Mouse (Mus musculus) liver, embryonic 14.5 days (tissue): ENCODE data around the gene Kirrel3. TPM values are rescaled to one million over a fixed set of nuclear protein-coding genes. Genes with fewer than 3 reads are reported as not detected.

ENCODE experiments used
- ATAC-seq: fragments of 200-750 bp; cut with Nextera tagmentation; 2 replicates; pipeline ENCODE4 v1.8.0; 2017; ENCODE audit warnings: moderate number of reproducible peaks, mild to moderate bottlenecking, moderate library complexity; ENCODE audit not compliant: insufficient read depth
- DNase-seq, 3 experiments: peaks; one replicate each; pipeline ENCODE4 v3.0.0-alpha.2; 2012 to 2013; ENCODE audit warnings: low read depth in 3 of 3, low spot score in 3 of 3
- H3K27ac ChIP-seq: fragments of 300-500 bp; sonication (generic); 2 replicates; pipeline ENCODE4 v1.5.1; 2014; ENCODE audit warnings: moderate library complexity, mild to moderate bottlenecking, control low read depth, inconsistent platforms
- H3K27me3 ChIP-seq: fragments of 300-500 bp; sonication (generic); 2 replicates; pipeline ENCODE4 v1.6.1; 2014; ENCODE audit warnings: mild to moderate bottlenecking, low read length, moderate library complexity; ENCODE audit not compliant: control insufficient read depth, insufficient read depth
- H3K36me3 ChIP-seq: fragments of 300-500 bp; sonication (generic); replicated peaks from 2 replicates; pipeline ENCODE4 v1.6.1; 2014; ENCODE audit warnings: low read depth; ENCODE audit not compliant: control insufficient read depth, insufficient read depth
- H3K4me1 ChIP-seq, 2 experiments: fragments of 200-500 bp in 1 of 2; fragments of 300-500 bp in 1 of 2; sonication (generic) in 1 of 2; replicated peaks; 2 replicates each; pipeline ENCODE4 v1.6.1; 2012 to 2014; ENCODE audit warnings: antibody characterized with exemption in 1 of 2, inconsistent platforms in 1 of 2, low read length in 1 of 2; ENCODE audit not compliant: control insufficient read depth in 2 of 2, insufficient read depth in 2 of 2
- H3K4me2 ChIP-seq: fragments of 300-500 bp; sonication (generic); 2 replicates; pipeline ENCODE4 v1.6.1; 2014; ENCODE audit warnings: low read depth, mild to moderate bottlenecking, control low read depth, moderate library complexity
- H3K4me3 ChIP-seq, 2 experiments: fragments of 200-500 bp in 1 of 2; fragments of 300-500 bp in 1 of 2; sonication (generic) in 1 of 2; 2 replicates each; pipeline ENCODE4 v1.5.1; 2012 to 2014; ENCODE audit warnings: low read depth in 2 of 2, low read length in 2 of 2, mild to moderate bottlenecking in 2 of 2, control low read depth in 1 of 2, inconsistent platforms in 1 of 2, moderate library complexity in 1 of 2; ENCODE audit not compliant: insufficient read depth in 1 of 2
- H3K9ac ChIP-seq: fragments of 300-500 bp; sonication (generic); replicated peaks from 2 replicates; pipeline ENCODE4 v1.6.1; 2014; ENCODE audit warnings: mild to moderate bottlenecking, control low read depth, moderate library complexity
- H3K9me3 ChIP-seq: fragments of 300-500 bp; sonication (generic); 2 replicates; pipeline ENCODE4 v1.6.1; 2016; ENCODE audit warnings: low read length, mixed read lengths; ENCODE audit not compliant: control insufficient read depth
- CTCF ChIP-seq: IDR thresholded peaks from 2 replicates; pipeline ENCODE4 v1.5.1; 2016; ENCODE audit warnings: antibody characterized with exemption, low read depth, control low read depth
- EP300 ChIP-seq: IDR thresholded peaks from 2 replicates; pipeline ENCODE4 v1.6.1; 2016; ENCODE audit warnings: antibody characterized with exemption, low read depth
- WGBS: fragments of 180-500 bp; shearing (Covaris S2); extraction: QIAGEN DNeasy Blood & Tissue Kit; methylation state at CpG from one replicate; pipeline ENCODE4 v1.1.7; 2014; ENCODE audit not compliant: insufficient replicate concordance; 5-methylcytosine and 5-hydroxymethylcytosine counted together
- polyA plus RNA-seq, 2 experiments: library from polyadenylated mRNA; depleted of rRNA in 1 of 2; stranded (reverse) in 1 of 2; unstranded in 1 of 2; fragments of >200 nt; fragmentation: Nextera tagmentation in 1 of 2; extraction: Ambion mirVana in 1 of 2; gene quantifications; 2 replicates each; pipeline versions ENCODE4 v1.2.1 to v1.2.3; 2012 to 2014

The Kirrel3 gene
- polyA plus RNA-seq, 2 experiments = 0.08 TPM; not detected in 1

- Histone ChIP-seq H3K36me3 (no peaks in the 10 kb centered on the region), H3K27ac (no peak overlapping the region), H3K4me1 (no peaks in the 10 kb centered on the region), H3K4me3 (no peak overlapping the region), H3K9ac (no peak overlapping the region), H3K27me3 (no peaks in the 10 kb centered on the region), H3K9me3 (no peaks in the 10 kb centered on the region), H3K4me2 (no peak overlapping the region)
- TF ChIP-seq EP300 (no peak), CTCF (no peak)
- DNase-seq (no peak), ATAC-seq (no peak)
- WGBS = 46% methylated on average over 4 of the region's 4 CpGs
These were observed 507.9 kb downstream of the Kirrel3 start for GRCm38 (mm10) chr9:34993467-34994211.

GRCm38 (mm10) chr9:34995078-34995477 is 509.4 kb downstream of the Kirrel3 start:
- WGBS = 76% methylated on average over 2 of the region's 2 CpGs
- no peaks in the 10 kb centered on the region for H3K9me3 ChIP-seq
- H3K27ac ChIP-seq = no peak overlapping the region
- DNase-seq = no peak
- no peaks in the 10 kb centered on the region for H3K27me3 ChIP-seq
- H3K4me2 ChIP-seq = no peak overlapping the region
- no peaks in the 10 kb centered on the region for H3K36me3 ChIP-seq
- ATAC-seq = no peak
- H3K4me3 ChIP-seq = no peak overlapping the region
- H3K9ac ChIP-seq = no peak overlapping the region
- no peak for TF ChIP-seq CTCF
- TF ChIP-seq EP300 = no peak
- H3K4me1 ChIP-seq = no peaks in the 10 kb centered on the region

GRCm38 (mm10) chr9:34995660-34996378 is 510.1 kb downstream of the Kirrel3 start:
- Histone ChIP-seq H3K36me3 (no peaks in the 10 kb centered on the region), H3K4me3 (no peak overlapping the region), H3K27me3 (no peaks in the 10 kb centered on the region), H3K9me3 (no peaks in the 10 kb centered on the region), H3K9ac (no peak overlapping the region), H3K4me1 (no peaks in the 10 kb centered on the region), H3K27ac (no peak overlapping the region), H3K4me2 (no peak overlapping the region)
- 44% methylated on average over 15 of the region's 15 CpGs for WGBS
- DNase-seq (no peak), ATAC-seq (no peak)
- TF ChIP-seq EP300 = no peak
- no peak for TF ChIP-seq CTCF

- ATAC-seq = no peak
- no peak overlapping the region for H3K4me2 ChIP-seq
- no peaks in the 10 kb centered on the region for H3K9me3 ChIP-seq
- 33% methylated on average over 9 of the region's 9 CpGs for WGBS
- no peak overlapping the region for H3K27ac ChIP-seq
- H3K36me3 ChIP-seq = no peaks in the 10 kb centered on the region
- H3K4me3 ChIP-seq = no peak overlapping the region
- no peak overlapping the region for H3K9ac ChIP-seq
- TF ChIP-seq CTCF (no peak), EP300 (no peak)
- H3K27me3 ChIP-seq = no peaks in the 10 kb centered on the region
- H3K4me1 ChIP-seq = no peaks in the 10 kb centered on the region
- no peak for DNase-seq
These were observed 512.5 kb downstream of the Kirrel3 start for GRCm38 (mm10) chr9:34997880-34998865.
